Mouse (Mus musculus) cerebellum, postnatal 10 days (tissue): ENCODE measurements around the gene Snapin.

Source experiments
- DNase-seq, 2 experiments: peaks; one replicate each; pipeline ENCODE4 v3.0.0; 2021; ENCODE audit warnings: mixed read lengths in 2 of 2

Snapin gene

GRCm38 (mm10) chr3:90490696-90491256 is at the start of gene Snapin:
Snapin (minus strand) TSS chr3:90491033.
- peak; percentile 97 for DNase-seq

- no peak for DNase-seq
Observed at GRCm38 (mm10) chr3:90537905-90538296, 47.1 kb upstream of the Snapin start.

- DNase-seq: peak; percentile 62 to 72
Observed at GRCm38 (mm10) chr3:90537141-90537904, 46.5 kb upstream of the Snapin start, which contains the start of gene S100a16. S100a16 (plus strand) TSS chr3:90537254.

GRCm38 (mm10) chr3:90535446-90535845 is 44.6 kb upstream of the Snapin start:
- DNase-seq: no peak

GRCm38 (mm10) chr3:90531713-90532112 is 40.9 kb upstream of the Snapin start:
- no peak for DNase-seq

GRCm38 (mm10) chr3:90527291-90527873 is 36.5 kb upstream of the Snapin start:
- DNase-seq: no peak

- DNase-seq: no peak
Observed at GRCm38 (mm10) chr3:90526580-90526979, 35.7 kb upstream of the Snapin start, which contains the start of gene S100a14. S100a14 (plus strand) TSS chr3:90526856.

- DNase-seq: no peak
Observed at GRCm38 (mm10) chr3:90526076-90526475, 35.2 kb upstream of the Snapin start.

- DNase-seq: peak; percentile 63 to 75
Observed at GRCm38 (mm10) chr3:90525421-90525820, 34.6 kb upstream of the Snapin start.

GRCm38 (mm10) chr3:90517711-90518110 is 26.9 kb upstream of the Snapin start:
- DNase-seq: no peak

- DNase-seq: no peak
Observed at GRCm38 (mm10) chr3:90515789-90516188, 25.0 kb upstream of the Snapin start.

- DNase-seq: peak in 1 of 2 experiments; percentile 30
Observed at GRCm38 (mm10) chr3:90515242-90515641, 24.4 kb upstream of the Snapin start.

GRCm38 (mm10) chr3:90514691-90515090 is 23.9 kb upstream of the Snapin start:
- DNase-seq: peak; percentile 31 to 42

GRCm38 (mm10) chr3:90513796-90514590 is 23.2 kb upstream of the Snapin start, which contains the start of the genes S100a1 and S100a13:
S100a1 (minus strand) TSS chr3:90514392.
S100a13 (plus strand) TSS chr3:90514435.
- DNase-seq: peak; percentile 49 to 58

GRCm38 (mm10) chr3:90512948-90513642 is 22.3 kb upstream of the Snapin start:
- DNase-seq: no peak

- DNase-seq: no peak
Observed at GRCm38 (mm10) chr3:90512276-90512675, 21.4 kb upstream of the Snapin start.

GRCm38 (mm10) chr3:90509747-90510123 is 18.9 kb upstream of the Snapin start:
- DNase-seq: no peak

- peak; percentile 100 for DNase-seq
Observed at GRCm38 (mm10) chr3:90508950-90509746, 18.3 kb upstream of the Snapin start, which contains the start of gene Chtop. Chtop (minus strand) TSS chr3:90509498.

GRCm38 (mm10) chr3:90508287-90508949 is 17.6 kb upstream of the Snapin start:
- peak in 1 of 2 experiments; percentile 28 for DNase-seq

GRCm38 (mm10) chr3:90506362-90506761 is 15.5 kb upstream of the Snapin start:
- no peak for DNase-seq

GRCm38 (mm10) chr3:90505216-90505615 is 14.4 kb upstream of the Snapin start:
- no peak for DNase-seq
